Mouse (Mus musculus) stomach, embryonic 14.5 days (tissue): ENCODE results near the gene Il11. TPM values are rescaled to one million over a fixed set of nuclear protein-coding genes. Genes with fewer than 3 reads are reported as not detected.

Source experiments
- ATAC-seq: fragments of 200-750 bp; cut with Nextera tagmentation; 2 replicates; pipeline ENCODE4 v1.8.0; 2017; ENCODE audit warnings: low read depth, moderate TSS enrichment; ENCODE audit not compliant: insufficient number of reproducible peaks, insufficient read depth, low FRiP score
- H3K27ac ChIP-seq: fragments of 300-500 bp; sonication (generic); 2 replicates; pipeline ENCODE4 v1.5.1; 2014; ENCODE audit warnings: mild to moderate bottlenecking, low read length, moderate library complexity, mixed read lengths
- H3K27me3 ChIP-seq: fragments of 300-500 bp; sonication (generic); 2 replicates; pipeline ENCODE4 v1.6.1; 2014; ENCODE audit warnings: low read length, control low read depth, mixed read lengths; ENCODE audit not compliant: control insufficient read depth, insufficient read depth
- H3K36me3 ChIP-seq: fragments of 300-500 bp; sonication (generic); 2 replicates; pipeline ENCODE4 v1.6.1; 2014; ENCODE audit warnings: mild to moderate bottlenecking, control low read depth, low read length, moderate library complexity, mixed read lengths; ENCODE audit not compliant: control insufficient read depth, insufficient read depth
- H3K4me1 ChIP-seq: fragments of 300-500 bp; sonication (generic); 2 replicates; pipeline ENCODE4 v1.6.1; 2014; ENCODE audit warnings: low read length, control low read depth, mixed read lengths; ENCODE audit not compliant: control insufficient read depth, insufficient read depth
- H3K4me2 ChIP-seq: fragments of 300-500 bp; sonication (generic); replicated peaks from 2 replicates; pipeline ENCODE4 v1.6.1; 2014; ENCODE audit warnings: low read depth, low read length, control low read depth
- H3K4me3 ChIP-seq: fragments of 300-500 bp; sonication (generic); 2 replicates; pipeline ENCODE4 v1.5.1; 2014; ENCODE audit warnings: low read depth, low read length, control low read depth
- H3K9ac ChIP-seq: fragments of 300-500 bp; sonication (generic); replicated peaks from 2 replicates; pipeline ENCODE4 v1.6.1; 2014; ENCODE audit warnings: low read depth, mild to moderate bottlenecking, control low read depth, low read length, moderate library complexity, mixed read lengths
- H3K9me3 ChIP-seq: fragments of 300-500 bp; sonication (generic); 2 replicates; pipeline ENCODE4 v1.6.1; 2016; ENCODE audit warnings: low read depth, low read length, control low read depth; ENCODE audit not compliant: control insufficient read depth
- WGBS: fragments of 180-500 bp; shearing (Covaris S2); extraction: QIAGEN DNeasy Blood & Tissue Kit; methylation state at CpG from one replicate; pipeline ENCODE4 v1.1.7; 2014; 5-methylcytosine and 5-hydroxymethylcytosine counted together
- polyA plus RNA-seq: library from polyadenylated mRNA; unstranded; fragments of >200 nt; fragmentation: Nextera tagmentation; extraction: Ambion mirVana; gene quantifications from 2 replicates; pipeline ENCODE4 v1.2.1, GENCODE M21; 2014

The Il11 gene
- polyA plus RNA-seq, 1 experiment from 2014 or later: 0.17 TPM

GRCm38 (mm10) chr7:4741672-4742481 lies 40.8 kb downstream of the Il11 start:
- Histone ChIP-seq H3K27me3 (no peaks in the 10 kb centered on the region), H3K4me1 (peaks cover 20% of the 10 kb centered on the region), H3K36me3 (peaks cover 17% of the 10 kb centered on the region), H3K27ac (no peak overlapping the region; the same call in 1 of the 2 replicates), H3K9me3 (no peaks in the 10 kb centered on the region), H3K4me3 (peak overlapping the region; percentile 64; the same call in 1 of the 2 replicates), H3K9ac (0 out of 2 replicates have a peak overlapping the region, but pooled peaks have one; percentile 73), H3K4me2 (peak overlapping the region; percentile 62)
- ATAC-seq: no peak
- 69% methylated on average over 21 of the region's 21 CpGs for WGBS

GRCm38 (mm10) chr7:4741151-4741550 lies 41.5 kb downstream of the Il11 start:
- Histone ChIP-seq H3K4me1 (peaks cover 20% of the 10 kb centered on the region), H3K4me3 (peak overlapping the region; percentile 64), H3K27me3 (no peaks in the 10 kb centered on the region), H3K9me3 (no peaks in the 10 kb centered on the region), H3K36me3 (peaks cover 11% of the 10 kb centered on the region), H3K9ac (peak overlapping the region; percentile 73; the same call in 1 of the 2 replicates), H3K4me2 (peak overlapping the region; percentile 62), H3K27ac (peak overlapping the region; percentile 90; the same call in 1 of the 2 replicates)
- WGBS: 4% methylated on average over 4 of the region's 4 CpGs
- no peak for ATAC-seq

GRCm38 (mm10) chr7:4740309-4740727 lies 42.3 kb downstream of the Il11 start:
- Histone ChIP-seq H3K27ac (peak overlapping the region; percentile 90), H3K4me1 (peaks cover 20% of the 10 kb centered on the region), H3K36me3 (peaks cover 9% of the 10 kb centered on the region), H3K27me3 (no peaks in the 10 kb centered on the region), H3K4me3 (peak overlapping the region; percentile 64), H3K4me2 (peak overlapping the region; percentile 62), H3K9ac (peak overlapping the region; percentile 73), H3K9me3 (no peaks in the 10 kb centered on the region)
- ATAC-seq: peak; percentile 19
- WGBS: 0% methylated on average over 11 of the region's 14 CpGs

- peaks cover 20% of the 10 kb centered on the region for H3K4me1 ChIP-seq
- peak within 1 kb of the TSS; percentile 73 for H3K9ac ChIP-seq
- H3K36me3 ChIP-seq: peaks cover 8% of the 10 kb centered on the region
- ATAC-seq: peak; percentile 96
- H3K9me3 ChIP-seq: no peaks in the 10 kb centered on the region
- no peaks in the 10 kb centered on the region for H3K27me3 ChIP-seq
- H3K4me3 ChIP-seq: peak within 1 kb of the TSS; percentile 64
- peak within 1 kb of the TSS; percentile 62 for H3K4me2 ChIP-seq
- peak within 1 kb of the TSS; percentile 90 for H3K27ac ChIP-seq
- under 1% methylated on average over 36 of the region's 44 CpGs for WGBS
Observed at GRCm38 (mm10) chr7:4739544-4740275, 42.9 kb downstream of the Il11 start, which contains the start of gene Kmt5c. TSS of gene Kmt5c (plus strand) at chr7:4740115.

DNA sequence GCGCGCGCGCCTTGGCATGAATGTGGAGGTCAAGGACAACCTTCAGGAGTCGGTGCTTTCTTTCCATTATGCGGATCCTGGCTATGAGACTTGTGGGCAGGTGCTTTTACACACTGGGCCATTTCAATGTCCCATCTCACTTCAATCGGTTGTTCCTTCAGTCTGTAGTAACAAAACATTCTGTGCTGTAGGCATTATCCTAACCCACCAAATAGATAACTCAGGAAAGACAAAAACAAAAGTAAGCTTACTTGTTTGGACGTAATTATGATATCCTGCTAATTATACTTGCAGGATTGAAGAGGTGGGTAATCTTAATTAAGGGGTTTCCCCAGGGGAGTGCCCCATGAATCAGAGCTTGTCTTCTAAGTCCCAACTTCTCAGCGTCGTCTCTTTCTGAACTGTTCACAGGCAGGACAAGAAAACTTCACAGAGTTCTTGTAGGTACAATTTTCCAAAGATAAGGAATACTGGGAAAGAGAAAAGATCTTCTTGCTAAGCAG lies 43.6 kb downstream of the Il11 start:
- H3K27ac ChIP-seq: peak overlapping the region; percentile 6; the same call in 1 of the 2 replicates
- no peak overlapping the region for H3K9ac ChIP-seq
- no peaks in the 10 kb centered on the region for H3K27me3 ChIP-seq
- no peak for ATAC-seq
- H3K36me3 ChIP-seq: peaks cover 5% of the 10 kb centered on the region; the same call in 1 of the 2 replicates
- H3K4me1 ChIP-seq: peaks cover 20% of the 10 kb centered on the region
- H3K9me3 ChIP-seq: no peaks in the 10 kb centered on the region
- H3K4me2 ChIP-seq: peak overlapping the region; percentile 36
- WGBS: 44% methylated on average over 10 of the region's 10 CpGs
- H3K4me3 ChIP-seq: peak overlapping the region; percentile 15

- no peak overlapping the region for H3K27ac ChIP-seq
- H3K4me1 ChIP-seq: no peaks in the 10 kb centered on the region
- H3K4me2 ChIP-seq: no peak overlapping the region
- H3K36me3 ChIP-seq: no peaks in the 10 kb centered on the region
- no peak overlapping the region for H3K9ac ChIP-seq
- no peak for ATAC-seq
- H3K9me3 ChIP-seq: no peaks in the 10 kb centered on the region
- 53% methylated on average over 6 of the region's 6 CpGs for WGBS
- H3K27me3 ChIP-seq: no peaks in the 10 kb centered on the region
- H3K4me3 ChIP-seq: no peak overlapping the region
Observed at GRCm38 (mm10) chr7:4732968-4733392, 49.7 kb downstream of the Il11 start.

- Histone ChIP-seq H3K9me3 (no peaks in the 10 kb centered on the region), H3K27me3 (no peaks in the 10 kb centered on the region), H3K36me3 (no peaks in the 10 kb centered on the region), H3K4me1 (no peaks in the 10 kb centered on the region), H3K27ac (no peak overlapping the region), H3K4me2 (no peak overlapping the region), H3K4me3 (no peak overlapping the region), H3K9ac (no peak overlapping the region)
- no peak for ATAC-seq
- 75% methylated on average over 5 of the region's 5 CpGs for WGBS
Observed at GRCm38 (mm10) chr7:4731090-4731489, 51.6 kb downstream of the Il11 start.

DNA sequence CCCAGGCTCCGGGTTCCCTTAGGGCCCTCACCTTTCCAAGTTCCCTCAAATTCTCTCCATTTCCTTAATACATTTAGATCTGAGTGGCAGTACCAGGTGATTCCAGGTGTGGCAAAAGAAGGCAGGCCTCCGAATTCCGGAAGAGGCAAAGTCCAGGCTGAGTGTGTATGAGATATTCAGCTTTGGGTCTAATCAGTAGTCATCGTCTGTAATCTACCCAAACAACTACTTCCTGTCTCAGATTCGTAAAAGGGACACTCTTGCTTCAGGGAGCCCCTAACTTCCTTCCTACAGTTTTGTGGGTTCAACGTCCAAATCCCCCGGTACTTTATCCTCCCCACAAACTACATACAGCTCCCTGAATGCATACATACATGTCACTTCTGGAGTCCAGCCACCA lies 57.5 kb downstream of the Il11 start, which contains the start of gene Tmem150b:
TSS of gene Tmem150b (minus strand) at position 81 of the 400 bp plus-strand sequence.
- peak within 1 kb of the TSS; percentile 32 for H3K4me2 ChIP-seq
- H3K4me1 ChIP-seq: 0 out of 2 replicates have a peak, but pooled peaks cover 7% of the 10 kb centered on the region
- no peaks in the 10 kb centered on the region for H3K36me3 ChIP-seq
- peak; percentile 30; the same call in 1 of the 2 replicates for ATAC-seq
- H3K27me3 ChIP-seq: no peaks in the 10 kb centered on the region
- H3K9ac ChIP-seq: no peak within 1 kb of the TSS
- peak within 1 kb of the TSS; percentile 69; the same call in 1 of the 2 replicates for H3K27ac ChIP-seq
- 69% methylated on average over 7 of the region's 7 CpGs for WGBS
- H3K4me3 ChIP-seq: no peak within 1 kb of the TSS
- H3K9me3 ChIP-seq: no peaks in the 10 kb centered on the region
